Mouse (Mus musculus) heart, adult 9 months (tissue): ENCODE data around the gene Paqr7.
"Not testable (repeated sequence)": the region's sequence is repeated elsewhere in the genome, so short reads cannot be mapped to it uniquely, and the experiment has no call there.

Source experiments
- DNase-seq, 2 experiments: peaks; one replicate each; pipeline ENCODE4 v3.0.0; 2022; ENCODE audit warnings: low spot score in 2 of 2

The Paqr7 gene

GRCm38 (mm10) chr4:134471469-134471868 lies 25.0 kb upstream of the Paqr7 start:
- no peak for DNase-seq

- DNase-seq, result no peak
These were observed 22.7 kb upstream of the Paqr7 start for GRCm38 (mm10) chr4:134473764-134474163.

GRCm38 (mm10) chr4:134474240-134474639 lies 22.3 kb upstream of the Paqr7 start:
- no peak for DNase-seq

- no peak for DNase-seq
These were observed 19.6 kb upstream of the Paqr7 start for GRCm38 (mm10) chr4:134476899-134477298.

- peak; percentile 57 to 85 for DNase-seq
These were observed 18.5 kb upstream of the Paqr7 start for GRCm38 (mm10) chr4:134478031-134478430.

GRCm38 (mm10) chr4:134479839-134480238 lies 16.7 kb upstream of the Paqr7 start:
- no peak for DNase-seq

GRCm38 (mm10) chr4:134480864-134481263 lies 15.6 kb upstream of the Paqr7 start:
- DNase-seq, result peak; percentile 34 to 56

GRCm38 (mm10) chr4:134481270-134481669 lies 15.2 kb upstream of the Paqr7 start:
- DNase-seq, result no peak

- no peak for DNase-seq
These were observed 14.1 kb upstream of the Paqr7 start for GRCm38 (mm10) chr4:134482442-134482841.

GRCm38 (mm10) chr4:134483078-134483688 lies 13.3 kb upstream of the Paqr7 start:
- DNase-seq, result no peak

- no peak for DNase-seq
These were observed 12.8 kb upstream of the Paqr7 start for GRCm38 (mm10) chr4:134483696-134484095.

- DNase-seq, result no peak
These were observed 12.3 kb upstream of the Paqr7 start for GRCm38 (mm10) chr4:134484231-134484630.

- DNase-seq, result no peak
These were observed 11.2 kb upstream of the Paqr7 start for GRCm38 (mm10) chr4:134485151-134485900.

GRCm38 (mm10) chr4:134488211-134488610 lies 8.3 kb upstream of the Paqr7 start:
- no peak for DNase-seq

- no peak for DNase-seq
These were observed 6.4 kb upstream of the Paqr7 start for GRCm38 (mm10) chr4:134489986-134490665.

GRCm38 (mm10) chr4:134491716-134492115 lies 4.8 kb upstream of the Paqr7 start:
- DNase-seq, result no peak

- not testable (repeated sequence) for DNase-seq
These were observed 2.3 kb upstream of the Paqr7 start for GRCm38 (mm10) chr4:134494161-134494560.

GRCm38 (mm10) chr4:134494780-134495545 lies 1.5 kb upstream of the Paqr7 start:
- no peak for DNase-seq

GRCm38 (mm10) chr4:134495546-134495923 lies 962 bp upstream of the Paqr7 start:
- no peak for DNase-seq

GRCm38 (mm10) chr4:134497223-134497622 lies 726 bp downstream of the Paqr7 start:
- peak in 1 of 2 experiments; percentile 26 for DNase-seq

GRCm38 (mm10) chr4:134497986-134498731 lies 1.7 kb downstream of the Paqr7 start:
- no peak for DNase-seq
